Mouse (Mus musculus) heart, postnatal 36 days (tissue): ENCODE measurements around the gene Teddm3. TPM values are rescaled to one million over a fixed set of nuclear protein-coding genes. Genes with fewer than 3 reads are reported as not detected.
"Not testable (repeated sequence)": the region's sequence is repeated elsewhere in the genome, so short reads cannot be mapped to it uniquely, and the experiment has no call there.

ENCODE experiments used
- DNase-seq, 2 experiments: peaks; one replicate each; pipeline ENCODE4 v3.0.0; 2021 to 2022
- intact Hi-C: fragments of 180-260 bp; cut with DNase I; formaldehyde crosslinking; loops from one replicate; pipeline ENCODE4 v1.15.1; 2025
- total RNA-seq, 2 experiments: library from RNA; stranded (reverse); gene quantifications; 2 replicates each; pipeline ENCODE4 v1.2.3; 2021

Gene Teddm3
- total RNA-seq, result not detected

GRCm38 (mm10) chr16:21153900-21154299 is at the start of gene Teddm3:
TSS of gene Teddm3 (minus strand) at chr16:21154000.
- intact Hi-C loops, DNase-seq: not testable (repeated sequence)

GRCm38 (mm10) chr16:21202731-21203130 is 48.9 kb upstream of the Teddm3 start:
- no peak for DNase-seq
- intact Hi-C loops, result no loop called here

- intact Hi-C loops, result no loop called here
- DNase-seq, result no peak
These were observed 45.6 kb upstream of the Teddm3 start for GRCm38 (mm10) chr16:21199426-21199825.

GRCm38 (mm10) chr16:21198529-21198928 is 44.7 kb upstream of the Teddm3 start:
- DNase-seq, result no peak
- intact Hi-C loops, result no loop called here

- intact Hi-C loops, result no loop called here
- no peak for DNase-seq
These were observed 44.2 kb upstream of the Teddm3 start for GRCm38 (mm10) chr16:21198006-21198405.

DNA sequence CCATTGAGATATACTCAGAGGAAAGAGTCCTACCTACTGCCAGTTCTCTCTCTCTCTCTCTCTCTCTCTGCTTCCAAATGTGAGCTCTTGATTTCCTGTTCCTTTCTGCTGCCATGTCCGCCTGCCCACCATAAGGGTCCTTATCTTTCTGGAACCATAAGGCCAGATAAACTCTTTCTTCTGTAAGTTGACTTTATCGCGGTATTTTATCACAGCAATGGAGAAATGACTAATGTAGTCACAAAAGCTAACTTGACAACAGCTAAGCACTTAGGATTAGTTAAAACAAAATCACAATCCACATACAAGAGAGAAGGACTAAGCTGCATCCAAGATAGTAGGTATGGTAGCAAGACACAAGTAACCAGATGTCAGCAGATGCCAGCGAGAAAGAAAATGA is 43.7 kb upstream of the Teddm3 start:
- no peak for DNase-seq
- intact Hi-C loops, result no loop called here

DNA sequence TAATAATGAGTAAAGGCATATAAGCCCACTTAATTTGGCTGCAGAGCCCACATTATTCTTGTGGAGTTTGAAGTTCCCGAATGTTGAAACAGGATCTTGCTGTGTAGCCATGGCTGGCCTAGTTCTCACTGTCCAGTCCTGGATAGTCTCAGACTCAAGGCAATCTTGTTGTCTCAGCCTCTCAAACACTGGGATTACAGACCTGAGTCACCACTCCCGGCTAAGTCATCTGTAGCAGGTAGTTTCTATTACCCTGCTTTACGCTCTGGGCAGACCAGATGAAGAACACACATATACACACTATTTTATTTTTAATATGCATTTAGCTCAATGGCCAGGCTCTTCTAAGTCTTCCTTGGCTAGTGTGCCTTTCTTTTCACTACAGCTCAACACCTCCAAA is 42.8 kb upstream of the Teddm3 start:
- intact Hi-C loops, result no loop called here
- no peak for DNase-seq

GRCm38 (mm10) chr16:21195260-21195866 is 41.6 kb upstream of the Teddm3 start:
- intact Hi-C loops, result no loop called here
- DNase-seq, result no peak

DNA sequence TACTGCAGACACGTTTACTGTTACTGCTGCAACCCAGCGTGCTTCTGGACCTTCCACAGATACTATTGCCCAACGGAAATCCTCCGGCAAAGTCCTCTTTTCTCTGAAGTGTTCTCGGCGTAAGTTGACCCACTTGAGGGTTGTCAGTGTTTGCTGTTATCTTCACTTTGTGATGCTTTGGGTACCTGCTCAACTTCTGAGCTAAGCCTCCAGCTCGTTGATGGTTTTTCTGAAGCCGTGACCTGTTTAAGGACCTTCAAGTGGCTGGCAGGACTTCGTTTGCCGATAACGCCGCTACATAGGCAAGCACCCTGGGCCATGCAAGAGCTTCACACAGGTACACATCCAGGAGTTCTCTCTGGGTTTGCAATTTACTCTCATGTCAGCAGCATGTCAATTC is 40.4 kb upstream of the Teddm3 start:
- no peak for DNase-seq
- intact Hi-C loops, result loop anchor here (5.0 kb wide), 2 partner anchors 282 to 472 kb away; no protein-coding TSS in a partner anchor

GRCm38 (mm10) chr16:21192509-21193354 is 38.9 kb upstream of the Teddm3 start:
- intact Hi-C loops, result loop anchor here (1.0 to 5.0 kb wide), 3 partner anchors 280 to 470 kb away; no protein-coding TSS in a partner anchor
- DNase-seq, result no peak

- no peak for DNase-seq
These were observed 37.8 kb upstream of the Teddm3 start for GRCm38 (mm10) chr16:21191569-21191968.

GRCm38 (mm10) chr16:21188345-21188744 is 34.5 kb upstream of the Teddm3 start:
- intact Hi-C loops, result no loop called here
- no peak for DNase-seq

More at GRCm38 (mm10) chr16:21191569-21191968, 37.8 kb upstream of the Teddm3 start:
- intact Hi-C loops, result loop anchor here (5.0 kb wide), 2 partner anchors 279 to 469 kb away; no protein-coding TSS in a partner anchor

- intact Hi-C loops, result no loop called here
- no peak for DNase-seq
These were observed 33.8 kb upstream of the Teddm3 start for GRCm38 (mm10) chr16:21187568-21187967.

GRCm38 (mm10) chr16:21184697-21185096 is 30.9 kb upstream of the Teddm3 start:
- intact Hi-C loops, result no loop called here

GRCm38 (mm10) chr16:21182108-21182507 is 28.3 kb upstream of the Teddm3 start:
- intact Hi-C loops, result no loop called here
- no peak for DNase-seq

More at GRCm38 (mm10) chr16:21184697-21185096, 30.9 kb upstream of the Teddm3 start:
- DNase-seq, result no peak

DNA sequence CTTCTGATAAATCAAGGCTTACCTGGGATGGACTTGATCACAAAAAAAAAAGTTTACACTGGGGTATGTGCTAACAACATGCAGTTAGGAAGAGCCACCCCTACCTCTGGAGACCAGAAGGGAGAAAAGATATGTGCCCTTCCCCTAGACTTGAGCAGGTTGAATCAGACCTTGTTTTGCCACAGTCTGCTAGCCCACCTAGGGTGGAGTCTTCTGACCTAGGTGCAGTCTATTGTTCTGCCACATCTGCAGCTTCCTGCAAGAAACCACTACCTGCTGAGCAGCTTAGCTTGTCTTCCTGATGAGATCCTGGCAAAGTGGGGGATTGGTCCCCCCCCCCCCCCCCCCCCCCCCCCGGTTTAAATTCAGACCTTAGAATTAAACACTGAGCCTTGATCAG is 21.4 kb upstream of the Teddm3 start:
- intact Hi-C loops, result loop anchor here (2.0 kb wide), 1 partner anchor 82 kb away; no protein-coding TSS in a partner anchor
- DNase-seq, result no peak

GRCm38 (mm10) chr16:21168730-21169129 is 14.9 kb upstream of the Teddm3 start:
- intact Hi-C loops, result no loop called here
- DNase-seq, result no peak

DNA sequence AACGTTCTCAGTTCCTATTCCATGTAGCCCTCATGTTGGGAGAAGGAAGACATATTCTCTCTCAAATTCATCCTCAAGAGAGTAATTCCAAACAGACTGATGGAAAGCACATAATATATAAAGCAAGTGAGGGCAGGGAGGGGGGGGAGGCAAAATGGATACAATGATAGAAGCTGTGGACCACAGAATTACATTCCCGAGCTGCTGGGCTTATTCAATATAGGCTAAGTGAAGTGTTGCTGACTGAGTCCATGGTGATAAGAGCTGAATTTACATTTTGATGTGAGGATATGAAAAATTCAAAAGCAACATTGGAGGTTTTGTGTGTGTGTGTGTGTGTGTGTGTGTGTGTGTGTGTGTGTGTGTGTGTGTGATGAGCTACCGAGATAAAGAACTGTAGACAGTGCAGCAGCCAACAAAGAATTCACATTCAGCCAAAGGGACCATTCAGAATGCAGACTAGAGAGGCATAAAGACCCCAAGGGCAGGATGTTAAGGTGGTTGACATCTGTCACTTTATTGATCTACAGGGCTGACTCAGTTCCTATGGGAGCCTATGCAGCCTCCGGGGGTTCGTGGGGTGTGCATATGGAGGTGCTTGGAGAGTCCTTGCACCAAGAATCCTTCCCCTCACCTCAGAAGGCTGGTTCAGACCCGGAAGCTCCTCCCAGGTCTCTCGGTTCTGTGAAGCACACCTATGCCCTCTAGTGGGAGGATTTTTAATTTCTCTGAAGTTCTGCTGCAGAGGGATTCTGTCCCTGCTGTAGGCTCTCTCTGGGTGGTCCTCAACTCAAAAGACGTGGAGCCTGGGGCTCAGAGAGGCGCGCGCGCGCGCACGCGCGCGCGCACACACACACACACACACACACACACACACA is 11.8 kb upstream of the Teddm3 start:
- intact Hi-C loops, result loop anchor here (1.0 kb wide), 1 partner anchor 89 kb away; no protein-coding TSS in a partner anchor
- not testable (repeated sequence) for DNase-seq

DNA sequence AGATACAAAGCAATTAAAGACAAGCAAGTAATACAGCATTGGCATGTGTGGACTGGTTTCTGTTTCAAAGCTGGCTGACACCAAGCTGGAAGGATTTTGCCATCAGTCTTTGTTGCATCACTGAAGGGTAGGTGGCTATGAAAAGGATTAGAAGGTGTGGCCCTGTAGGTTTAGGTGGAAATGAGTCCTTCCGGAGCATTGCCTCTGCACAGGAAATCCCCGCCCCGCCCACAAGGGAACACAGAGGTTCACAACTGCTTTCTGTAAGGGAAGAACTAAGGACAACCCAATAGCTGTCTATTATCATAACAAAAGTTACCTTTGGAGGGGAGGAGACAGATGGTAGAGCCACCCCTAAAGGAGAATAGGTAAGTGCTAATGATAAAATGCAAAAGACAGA is 9.6 kb upstream of the Teddm3 start:
- intact Hi-C loops, DNase-seq: not testable (repeated sequence)

DNA sequence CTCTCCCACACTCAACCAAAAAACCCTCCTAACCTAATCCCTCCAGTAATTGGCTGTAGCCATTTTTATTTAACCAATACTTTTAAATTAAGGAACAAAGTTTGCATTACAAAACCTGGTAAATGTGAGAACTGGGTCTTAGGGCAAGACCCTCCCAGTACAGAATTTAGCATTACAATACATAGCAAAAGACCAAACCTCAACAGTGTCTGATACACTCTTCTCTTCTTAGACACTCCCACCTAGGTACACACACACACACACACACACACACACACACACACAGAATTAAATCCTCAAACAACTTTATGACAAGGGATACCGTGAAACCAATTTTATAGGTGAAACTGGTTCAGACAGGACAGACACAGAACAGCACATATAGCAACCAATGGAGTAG is 5.4 kb upstream of the Teddm3 start:
- intact Hi-C loops, DNase-seq: not testable (repeated sequence)

DNA sequence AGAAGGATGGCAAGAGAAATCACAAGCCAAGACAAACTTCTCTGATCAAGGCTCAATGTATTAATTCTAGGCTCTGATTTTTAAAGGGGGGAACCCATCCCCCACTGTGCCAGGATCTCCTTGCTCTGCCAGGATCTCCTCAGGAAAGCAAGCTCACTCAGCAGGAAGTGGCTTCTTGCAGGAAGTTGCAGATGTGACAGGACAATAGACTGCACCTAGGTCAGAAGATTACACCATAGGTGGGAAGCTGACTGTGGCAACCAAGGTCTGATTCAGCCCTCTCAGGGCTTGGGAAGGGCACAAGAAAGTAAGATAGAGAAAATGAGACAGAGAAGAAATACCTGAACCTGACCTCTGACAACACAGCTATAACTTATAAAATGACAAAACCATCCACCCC is 2.5 kb upstream of the Teddm3 start:
- DNase-seq, intact Hi-C loops: not testable (repeated sequence)
